Mouse (Mus musculus) C2C12 (cell line): ENCODE measurements at regions not wholly inside any gene's neighbourhood (a gene's known extent, or its start where the extent isn't known, plus 50 kb on each side); places are given as distances from the start of the nearest gene placed in this dataset.

ENCODE experiments used
- H3K27me3 ChIP-seq: one replicate; pipeline ENCODE4 v1.6.1; 2011; ENCODE audit not compliant: control insufficient read depth, insufficient read depth, insufficient read length
- H3K36me3 ChIP-seq: one replicate; pipeline ENCODE4 v1.6.1; 2011; ENCODE audit not compliant: control insufficient read depth, insufficient read depth
- H3K4me3 ChIP-seq: one replicate; pipeline ENCODE4 v1.5.1; 2011; ENCODE audit warnings: mild to moderate bottlenecking, control low read depth; ENCODE audit not compliant: poor library complexity, insufficient read depth, severe bottlenecking
- H3K79me2 ChIP-seq: one replicate; pipeline ENCODE4 v1.6.1; 2011; ENCODE audit not compliant: control insufficient read depth, insufficient read depth
- H3K79me3 ChIP-seq: one replicate; pipeline ENCODE4 v1.6.1; 2011; ENCODE audit warnings: low read depth, control low read depth
- H3ac ChIP-seq: one replicate; pipeline ENCODE3; 2011; ENCODE audit warnings: low read depth; ENCODE audit not compliant: control insufficient read depth, insufficient read length
- CEBPB ChIP-seq: IDR thresholded peaks from one replicate; pipeline ENCODE4 v1.6.1; 2011; ENCODE audit warnings: low read depth, mild to moderate bottlenecking, control low read depth, moderate library complexity
- CTCF ChIP-seq: IDR thresholded peaks from one replicate; pipeline ENCODE4 v1.5.1; 2011; ENCODE audit not compliant: control insufficient read depth, insufficient read depth, insufficient read length
- FOSL1 ChIP-seq: IDR thresholded peaks from one replicate; pipeline ENCODE4 v1.8.0; 2011; ENCODE audit warnings: mild to moderate bottlenecking, low read length; ENCODE audit not compliant: poor library complexity, insufficient read depth, severe bottlenecking
- MAX ChIP-seq: IDR thresholded peaks from one replicate; pipeline ENCODE4 v1.6.1; 2011; ENCODE audit warnings: mild to moderate bottlenecking, control low read depth
- MYOD1 ChIP-seq: IDR thresholded peaks from one replicate; pipeline ENCODE4 v1.6.1; 2011; ENCODE audit warnings: low read depth; ENCODE audit not compliant: control insufficient read depth, insufficient read length
- MYOG ChIP-seq: IDR thresholded peaks from one replicate; pipeline ENCODE4 v1.6.1; 2011; ENCODE audit not compliant: control insufficient read depth, insufficient read length; ENCODE audit errors: extremely low read depth
- USF1 ChIP-seq: IDR thresholded peaks from one replicate; pipeline ENCODE4 v1.6.1; 2011; ENCODE audit warnings: low read depth, mild to moderate bottlenecking, control low read depth, moderate library complexity

DNA sequence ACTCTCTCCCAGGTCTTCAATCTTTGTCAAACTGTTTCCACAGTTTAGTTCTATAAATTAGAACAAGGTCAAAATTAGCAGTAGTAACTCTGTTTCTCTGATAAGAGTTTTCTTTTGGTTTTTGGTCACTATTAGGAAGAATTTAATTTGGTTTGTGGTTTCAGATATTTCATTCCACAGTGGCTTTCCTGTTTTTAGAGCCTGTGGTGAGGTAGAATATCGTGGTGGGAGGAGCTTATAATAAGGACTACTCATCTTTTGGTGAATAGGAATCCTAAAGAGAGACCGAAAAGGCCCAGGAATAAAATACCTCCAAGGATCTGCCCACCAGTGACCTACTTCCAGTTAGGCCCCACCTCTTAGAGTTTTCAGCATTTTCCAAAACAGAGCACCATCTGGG is 125.8 kb upstream of the Fut8 start:
- Histone ChIP-seq H3K27me3 (no peaks in the 10 kb centered on the region), H3ac (no peak overlapping the region), H3K79me2 (no peaks in the 10 kb centered on the region), H3K4me3 (no peak overlapping the region), H3K79me3 (no peaks in the 10 kb centered on the region), H3K36me3 (no peaks in the 10 kb centered on the region)
- TF ChIP-seq MYOG (no peak), FOSL1 (no peak), USF1 (no peak), MYOD1 (no peak), CEBPB (no peak), CTCF (no peak), MAX (no peak)

DNA sequence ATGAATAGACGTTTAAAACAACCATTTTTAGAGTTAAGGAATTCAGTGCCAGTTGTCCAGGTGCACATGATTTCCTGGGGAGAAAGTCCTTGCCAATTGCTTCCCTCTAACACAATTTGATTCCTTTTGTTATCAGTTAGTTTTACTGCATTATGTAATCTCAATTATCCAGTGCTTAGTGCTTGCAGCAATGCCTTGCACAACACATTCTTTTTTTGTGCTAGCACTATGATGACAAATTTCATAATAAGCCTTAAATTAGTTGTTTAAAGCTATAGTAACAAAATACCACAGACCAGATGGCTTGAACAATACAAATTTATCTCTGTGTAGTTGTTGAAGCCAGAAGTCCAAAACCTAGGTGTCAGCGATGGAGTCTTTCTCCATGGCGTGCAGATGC is 130.7 kb upstream of the Fut8 start:
- no peaks in the 10 kb centered on the region for H3K36me3 ChIP-seq
- H3ac ChIP-seq = no peak overlapping the region
- H3K79me3 ChIP-seq = no peaks in the 10 kb centered on the region
- H3K79me2 ChIP-seq = no peaks in the 10 kb centered on the region
- H3K27me3 ChIP-seq = no peaks in the 10 kb centered on the region
- H3K4me3 ChIP-seq = no peak overlapping the region
- no peak for TF ChIP-seq MYOG

DNA sequence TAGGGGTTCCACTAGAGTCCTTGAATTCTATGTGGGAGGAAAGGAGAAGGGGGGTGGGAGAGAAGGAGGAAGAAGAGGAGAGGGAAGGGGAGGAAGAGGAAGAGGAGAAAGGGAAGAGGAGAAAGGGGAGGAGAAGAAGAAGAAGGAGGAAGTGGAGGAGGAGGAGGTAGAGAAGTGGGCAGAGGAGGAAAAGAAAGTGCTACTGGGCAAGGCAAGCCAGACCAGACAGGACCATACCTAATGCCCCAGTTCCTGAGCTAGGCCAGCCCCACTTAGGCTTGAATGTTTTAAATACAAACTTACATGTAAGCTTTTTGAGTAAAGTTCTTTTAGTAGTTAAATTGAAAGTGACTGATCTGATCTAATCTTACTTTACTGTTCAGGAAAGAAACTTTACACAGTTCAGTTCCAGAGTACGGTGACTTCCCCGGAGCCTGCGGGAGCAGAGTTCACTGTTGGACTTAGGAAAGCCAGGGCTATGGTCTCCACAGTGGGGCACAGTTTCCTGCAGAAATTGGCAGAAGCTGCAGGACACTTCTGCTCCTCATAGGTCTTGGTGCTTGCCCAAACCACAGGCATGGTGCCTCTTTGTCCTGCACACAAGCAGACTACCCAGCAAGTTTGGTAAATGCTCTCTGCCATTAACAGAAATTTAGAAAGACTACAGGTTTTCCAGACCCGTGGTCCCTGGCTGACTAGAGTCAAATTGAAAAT is 131.9 kb upstream of the Fut8 start:
- no peaks in the 10 kb centered on the region for H3K36me3 ChIP-seq
- no peaks in the 10 kb centered on the region for H3K27me3 ChIP-seq
- H3K4me3 ChIP-seq = no peak overlapping the region
- no peaks in the 10 kb centered on the region for H3K79me3 ChIP-seq
- no peaks in the 10 kb centered on the region for H3K79me2 ChIP-seq
- no peak overlapping the region for H3ac ChIP-seq
- TF ChIP-seq MAX (no peak), MYOG (no peak), CTCF (no peak), CEBPB (no peak), MYOD1 (no peak), USF1 (no peak), FOSL1 (no peak)

DNA sequence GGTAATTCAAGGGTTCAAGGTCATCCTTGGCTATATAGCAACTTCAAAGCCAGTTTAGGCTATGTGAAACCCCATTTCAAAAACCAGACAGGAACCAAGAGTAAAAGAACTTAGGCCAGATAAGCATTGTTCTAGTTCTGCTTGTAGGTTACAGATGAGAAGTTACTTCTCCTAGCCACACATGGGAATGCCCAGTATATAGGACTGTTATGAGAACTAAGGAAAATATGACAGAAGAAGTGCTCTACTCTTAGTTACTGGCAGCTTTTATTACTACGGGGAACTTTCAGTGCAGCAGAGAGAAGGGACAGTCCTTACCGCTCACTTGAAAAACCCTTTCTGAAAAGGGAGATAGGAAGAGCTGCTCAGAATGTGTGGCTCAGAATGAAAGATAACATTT is 137.4 kb upstream of the Fut8 start:
- H3K27me3 ChIP-seq = no peaks in the 10 kb centered on the region
- H3ac ChIP-seq = no peak overlapping the region
- TF ChIP-seq MAX = no peak
- TF ChIP-seq MYOD1 = no peak
- TF ChIP-seq CTCF = no peak
- TF ChIP-seq FOSL1 = no peak
- TF ChIP-seq CEBPB = no peak
- TF ChIP-seq MYOG = no peak
- TF ChIP-seq USF1 = no peak
- H3K4me3 ChIP-seq = no peak overlapping the region
- no peaks in the 10 kb centered on the region for H3K36me3 ChIP-seq
- H3K79me3 ChIP-seq = no peaks in the 10 kb centered on the region
- no peaks in the 10 kb centered on the region for H3K79me2 ChIP-seq

DNA sequence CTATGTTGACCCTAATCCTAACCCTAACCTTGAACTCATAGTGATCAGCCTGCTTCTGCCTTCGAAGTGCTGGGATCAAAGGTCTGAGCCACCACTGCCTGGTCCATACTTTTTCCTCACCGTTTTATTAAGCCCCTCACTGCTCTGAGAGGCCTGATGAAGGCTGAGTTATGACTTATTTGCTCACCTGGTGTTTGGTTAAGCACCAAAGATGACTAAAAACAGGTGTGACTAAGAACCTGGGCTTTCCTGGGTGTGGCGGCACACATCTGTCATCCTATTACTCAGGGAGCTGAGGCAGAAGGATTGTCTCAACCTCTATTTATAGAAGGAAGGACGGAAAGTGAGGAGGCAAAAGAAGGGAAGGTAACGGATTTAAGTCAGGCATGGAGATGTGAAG is 137.5 kb upstream of the Max start:
- no peak for TF ChIP-seq USF1
- TF ChIP-seq MAX = no peak
- TF ChIP-seq CEBPB = no peak
- TF ChIP-seq FOSL1 = no peak
- peak; percentile 24 for TF ChIP-seq MYOD1
- no peak for TF ChIP-seq MYOG
- no peak for TF ChIP-seq CTCF
- H3K4me3 ChIP-seq = no peak overlapping the region
- H3ac ChIP-seq = no peak overlapping the region
- H3K79me2 ChIP-seq = no peaks in the 10 kb centered on the region
- H3K27me3 ChIP-seq = no peaks in the 10 kb centered on the region
- H3K36me3 ChIP-seq = no peaks in the 10 kb centered on the region
- no peaks in the 10 kb centered on the region for H3K79me3 ChIP-seq

DNA sequence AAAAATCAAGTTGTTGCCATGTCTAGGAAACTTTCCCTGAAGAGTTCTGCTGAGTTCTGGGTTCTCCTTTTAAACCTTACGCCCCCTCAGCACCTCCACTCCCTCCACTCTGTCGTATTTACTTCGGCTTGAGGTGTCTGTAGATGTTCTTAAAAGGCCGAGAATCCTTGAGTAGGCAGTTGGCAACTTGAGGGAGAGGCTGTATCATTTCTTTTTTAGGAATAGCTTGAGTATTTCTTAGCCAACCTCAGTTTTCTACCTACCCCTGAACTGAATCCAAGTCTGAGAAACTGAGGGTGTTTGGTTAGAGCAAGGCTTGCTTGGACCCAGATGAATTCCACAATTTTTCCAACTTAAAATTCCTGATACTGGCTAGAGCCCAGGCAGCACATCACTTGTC is 136.8 kb upstream of the Max start:
- Histone ChIP-seq H3K4me3 (no peak overlapping the region), H3K79me3 (no peaks in the 10 kb centered on the region), H3K79me2 (no peaks in the 10 kb centered on the region), H3K27me3 (no peaks in the 10 kb centered on the region), H3ac (no peak overlapping the region), H3K36me3 (no peaks in the 10 kb centered on the region)
- TF ChIP-seq CEBPB (no peak), USF1 (no peak), CTCF (no peak), MAX (no peak), FOSL1 (no peak), MYOD1 (no peak), MYOG (no peak)
